Mouse (Mus musculus): ENCODE results near the gene Xaf1. TPM values are rescaled to one million over a fixed set of nuclear protein-coding genes. Genes with fewer than 3 reads are reported as not detected.
"Not testable (repeated sequence)": the region's sequence is repeated elsewhere in the genome, so short reads cannot be mapped to it uniquely, and the experiment has no call there.

Xaf1 gene
- polyA plus RNA-seq, 1 experiment, result 0.53 TPM

GRCm38 (mm10) chr11:72336726-72337125, 35.3 kb downstream of the Xaf1 start:
- TF ChIP-seq GATA1 (IDR thresholded peaks at IDR 0.05; ENCODE audit: borderline replicate concordance, low read length), result no peak
- no peak for TF ChIP-seq FLI1 (IDR thresholded peaks at IDR 0.05; ENCODE audit: low read length)
- Histone ChIP-seq H3K36me3 (replicated peaks; ENCODE audit: low read length) (no peaks in the 10 kb centered on the region), H3K27me3 (replicated peaks) (peaks cover 31% of the 10 kb centered on the region), H3K4me1 (peaks cover 5% of the 10 kb centered on the region; the same call in 1 of the 2 replicates), H3K4me3 (replicated peaks) (no peak overlapping the region), H3K9me3 (no peaks in the 10 kb centered on the region)

GRCm38 (mm10) chr11:72338437-72338871, 37.0 kb downstream of the Xaf1 start:
- H3K27me3 ChIP-seq (replicated peaks), result peaks cover 29% of the 10 kb centered on the region
- TF ChIP-seq GATA1 (IDR thresholded peaks at IDR 0.05; ENCODE audit: borderline replicate concordance, low read length) (no peak), FLI1 (IDR thresholded peaks at IDR 0.05; ENCODE audit: low read length) (no peak)
- peaks cover 10% of the 10 kb centered on the region for H3K4me1 ChIP-seq
- H3K36me3 ChIP-seq (replicated peaks; ENCODE audit: low read length), result no peaks in the 10 kb centered on the region
- no peaks in the 10 kb centered on the region for H3K9me3 ChIP-seq
- no peak overlapping the region for H3K4me3 ChIP-seq (replicated peaks)

- no peaks in the 10 kb centered on the region for H3K36me3 ChIP-seq (replicated peaks; ENCODE audit: low read length)
- H3K4me1 ChIP-seq, result peaks cover 10% of the 10 kb centered on the region
- no peak for TF ChIP-seq FLI1 (IDR thresholded peaks at IDR 0.05; ENCODE audit: low read length)
- no peak for TF ChIP-seq GATA1 (IDR thresholded peaks at IDR 0.05; ENCODE audit: borderline replicate concordance, low read length)
- H3K4me3 ChIP-seq (replicated peaks), result no peak overlapping the region
- no peaks in the 10 kb centered on the region for H3K9me3 ChIP-seq
- peaks cover 29% of the 10 kb centered on the region for H3K27me3 ChIP-seq (replicated peaks)
These were observed 38.3 kb downstream of the Xaf1 start for GRCm38 (mm10) chr11:72339716-72340115.

GRCm38 (mm10) chr11:72342549-72343237, 41.3 kb downstream of the Xaf1 start:
- H3K36me3 ChIP-seq (replicated peaks; ENCODE audit: low read length), result no peaks in the 10 kb centered on the region
- H3K4me1 ChIP-seq, result peaks cover 5% of the 10 kb centered on the region
- H3K27me3 ChIP-seq (replicated peaks), result peaks cover 23% of the 10 kb centered on the region
- TF ChIP-seq GATA1 (IDR thresholded peaks at IDR 0.05; ENCODE audit: borderline replicate concordance, low read length) (no peak), FLI1 (IDR thresholded peaks at IDR 0.05; ENCODE audit: low read length) (no peak)
- H3K9me3 ChIP-seq, result no peaks in the 10 kb centered on the region
- H3K4me3 ChIP-seq (replicated peaks), result peak overlapping the region; percentile 76

GRCm38 (mm10) chr11:72343238-72343625, 41.8 kb downstream of the Xaf1 start:
- H3K27me3 ChIP-seq (replicated peaks), result peaks cover 23% of the 10 kb centered on the region
- not testable (repeated sequence) for H3K9me3 ChIP-seq; H3K4me3 ChIP-seq (replicated peaks); H3K36me3 ChIP-seq (replicated peaks; ENCODE audit: low read length); H3K4me1 ChIP-seq

GRCm38 (mm10) chr11:72343904-72344303, 42.5 kb downstream of the Xaf1 start:
- Histone ChIP-seq H3K4me1 (peaks cover 5% of the 10 kb centered on the region), H3K27me3 (replicated peaks) (peaks cover 20% of the 10 kb centered on the region), H3K4me3 (replicated peaks) (no peak overlapping the region), H3K9me3 (no peaks in the 10 kb centered on the region), H3K36me3 (replicated peaks; ENCODE audit: low read length) (no peaks in the 10 kb centered on the region)
- TF ChIP-seq GATA1 (IDR thresholded peaks at IDR 0.05; ENCODE audit: borderline replicate concordance, low read length), result no peak
- no peak for TF ChIP-seq FLI1 (IDR thresholded peaks at IDR 0.05; ENCODE audit: low read length)

GRCm38 (mm10) chr11:72344486-72344885, 43.1 kb downstream of the Xaf1 start:
- peaks cover 5% of the 10 kb centered on the region for H3K4me1 ChIP-seq
- TF ChIP-seq FLI1 (IDR thresholded peaks at IDR 0.05; ENCODE audit: low read length), result no peak
- no peak for TF ChIP-seq GATA1 (IDR thresholded peaks at IDR 0.05; ENCODE audit: borderline replicate concordance, low read length)
- no peak overlapping the region for H3K4me3 ChIP-seq (replicated peaks)
- no peaks in the 10 kb centered on the region for H3K36me3 ChIP-seq (replicated peaks; ENCODE audit: low read length)
- H3K9me3 ChIP-seq, result no peaks in the 10 kb centered on the region
- H3K27me3 ChIP-seq (replicated peaks), result peaks cover 17% of the 10 kb centered on the region

GRCm38 (mm10) chr11:72348563-72348962, 47.1 kb downstream of the Xaf1 start:
- Histone ChIP-seq H3K9me3 (no peaks in the 10 kb centered on the region), H3K4me3 (replicated peaks) (no peak overlapping the region), H3K27me3 (replicated peaks) (peaks cover 24% of the 10 kb centered on the region), H3K4me1 (no peaks in the 10 kb centered on the region), H3K36me3 (replicated peaks; ENCODE audit: low read length) (no peaks in the 10 kb centered on the region)
- TF ChIP-seq FLI1 (IDR thresholded peaks at IDR 0.05; ENCODE audit: low read length) (no peak), GATA1 (IDR thresholded peaks at IDR 0.05; ENCODE audit: borderline replicate concordance, low read length) (no peak)

- Histone ChIP-seq H3K36me3 (replicated peaks; ENCODE audit: low read length) (no peaks in the 10 kb centered on the region), H3K9me3 (no peaks in the 10 kb centered on the region), H3K4me1 (no peaks in the 10 kb centered on the region), H3K4me3 (replicated peaks) (no peak overlapping the region), H3K27me3 (replicated peaks) (peaks cover 24% of the 10 kb centered on the region)
- TF ChIP-seq GATA1 (IDR thresholded peaks at IDR 0.05; ENCODE audit: borderline replicate concordance, low read length), result no peak
- TF ChIP-seq FLI1 (IDR thresholded peaks at IDR 0.05; ENCODE audit: low read length), result no peak
These were observed 47.6 kb downstream of the Xaf1 start for GRCm38 (mm10) chr11:72349016-72349415.

- TF ChIP-seq FLI1 (IDR thresholded peaks at IDR 0.05; ENCODE audit: low read length) (no peak), GATA1 (IDR thresholded peaks at IDR 0.05; ENCODE audit: borderline replicate concordance, low read length) (no peak)
- no peaks in the 10 kb centered on the region for H3K4me1 ChIP-seq
- no peaks in the 10 kb centered on the region for H3K9me3 ChIP-seq
- H3K4me3 ChIP-seq (replicated peaks), result no peak overlapping the region
- H3K36me3 ChIP-seq (replicated peaks; ENCODE audit: low read length), result no peaks in the 10 kb centered on the region
- H3K27me3 ChIP-seq (replicated peaks), result peaks cover 25% of the 10 kb centered on the region
These were observed 48.2 kb downstream of the Xaf1 start for GRCm38 (mm10) chr11:72349652-72350051.

Data from megakaryocyte, embryonic 14.5 days (primary cell).